Mouse (Mus musculus) cortical plate, adult 2 months (tissue): ENCODE results near the gene Tbx5.

ENCODE experiments used
- CTCF ChIP-seq: fragments of 200-500 bp; IDR thresholded peaks from 2 replicates; pipeline ENCODE4 v1.5.1; 2011; ENCODE audit warnings: mild to moderate bottlenecking, control low read depth, low read length; ENCODE audit not compliant: insufficient read depth; ENCODE audit errors: extremely low read depth
- POLR2A ChIP-seq: fragments of 200-500 bp; IDR thresholded peaks from 2 replicates; pipeline ENCODE4 v1.6.1; 2011; ENCODE audit warnings: mild to moderate bottlenecking, low read length, control low read depth; ENCODE audit not compliant: insufficient read depth; ENCODE audit errors: extremely low read depth

DNA sequence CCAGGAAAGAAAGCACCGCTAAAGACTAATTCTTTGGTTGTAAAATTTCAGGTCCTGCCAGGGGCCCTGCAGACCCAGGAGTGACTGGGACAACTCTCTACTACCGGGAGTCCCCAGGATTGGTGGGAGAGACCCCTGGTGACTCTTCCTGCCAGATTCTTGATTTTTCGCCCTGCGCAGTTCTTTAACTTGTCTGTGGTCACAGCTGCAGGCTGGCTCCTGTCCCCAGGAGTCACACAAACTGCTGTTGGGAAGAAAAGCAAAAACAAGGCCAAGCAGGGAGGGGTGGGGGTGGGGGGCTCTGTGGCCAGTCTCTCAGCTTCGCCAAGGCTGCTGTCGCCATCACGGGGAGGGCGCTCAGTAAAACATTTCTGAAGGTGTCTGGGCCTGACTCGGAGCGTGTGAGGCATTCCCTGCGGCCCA is 32.2 kb upstream of the Tbx5 start:
- TF ChIP-seq CTCF = no peak
- no peak for TF ChIP-seq POLR2A
